Mouse (Mus musculus): Measurements from ENCODE around the gene Lipo2.
A peak's percentile ranks its signal among the peaks of the same experiment; 100 is the strongest.
"Not testable (repeated sequence)": the region's sequence is repeated elsewhere in the genome, so short reads cannot be mapped to it uniquely, and the experiment has no call there.

The Lipo2 gene

GRCm38 (mm10) chr19:33751259-33751658 lies at the start of gene Lipo2:
Lipo2 (minus strand) TSS chr19:33751359.
- not testable (repeated sequence) for DNase-seq (ENCODE audit: low read depth, low spot score)

- DNase-seq (ENCODE audit: low read depth, low spot score), result not testable (repeated sequence)
Measured at GRCm38 (mm10) chr19:33787359-33787758, 36.2 kb upstream of the Lipo2 start, which contains the start of gene Lipo1. Lipo1 (minus strand) TSS chr19:33787459.

GRCm38 (mm10) chr19:33786576-33787277 lies 35.6 kb upstream of the Lipo2 start:
- DNase-seq (ENCODE audit: low read depth, low spot score), result no peak

GRCm38 (mm10) chr19:33761287-33762086 lies 10.3 kb upstream of the Lipo2 start, which contains the start of gene Lipo3:
Lipo3 (minus strand) TSS chr19:33761951.
- peak; percentile 80 for DNase-seq (ENCODE audit: low read depth, low spot score)

Measured in R1 (cell line).